Mouse (Mus musculus) R1 (cell line): ENCODE measurements around the gene Znhit2.
A peak's percentile ranks its signal among the peaks of the same experiment; 100 is the strongest.

Experiments used
- DNase-seq: peaks from one replicate; pipeline ENCODE4 v3.0.0-alpha.2; 2018; ENCODE audit warnings: low read depth, low spot score

Znhit2 gene

GRCm38 (mm10) chr19:6046294-6047153 lies 14.5 kb upstream of the Znhit2 start, which contains the start of gene Syvn1:
Syvn1 (plus strand) TSS chr19:6046576.
- DNase-seq, result peak; percentile 98

- DNase-seq, result no peak
These were observed 13.7 kb upstream of the Znhit2 start for GRCm38 (mm10) chr19:6047154-6047898.

- DNase-seq, result no peak
These were observed 13.2 kb upstream of the Znhit2 start for GRCm38 (mm10) chr19:6047899-6048166.

- no peak for DNase-seq
These were observed 12.1 kb upstream of the Znhit2 start for GRCm38 (mm10) chr19:6048681-6049410.

- DNase-seq, result no peak
These were observed 8.5 kb upstream of the Znhit2 start for GRCm38 (mm10) chr19:6052516-6052915.

GRCm38 (mm10) chr19:6054296-6054695 lies 6.7 kb upstream of the Znhit2 start:
- no peak for DNase-seq

- no peak for DNase-seq
These were observed 4.3 kb upstream of the Znhit2 start for GRCm38 (mm10) chr19:6056696-6057095.

GRCm38 (mm10) chr19:6057313-6058096 lies 3.5 kb upstream of the Znhit2 start, which contains the start of the genes Mrpl49 and Fau:
Mrpl49 (minus strand) TSS chr19:6057785.
Fau (plus strand) TSS chr19:6057844.
- peak; percentile 96 for DNase-seq

- peak; percentile 20 for DNase-seq
These were observed 2.5 kb upstream of the Znhit2 start for GRCm38 (mm10) chr19:6058513-6058912.

GRCm38 (mm10) chr19:6058966-6059365 lies 2.0 kb upstream of the Znhit2 start:
- peak; percentile 22 for DNase-seq

GRCm38 (mm10) chr19:6061641-6062302 lies 780 bp downstream of the Znhit2 start:
- DNase-seq, result peak; percentile 68

- no peak for DNase-seq
These were observed 1.4 kb downstream of the Znhit2 start for GRCm38 (mm10) chr19:6062418-6062817.

GRCm38 (mm10) chr19:6063081-6063480 lies 2.1 kb downstream of the Znhit2 start:
- DNase-seq, result no peak

- peak; percentile 19 for DNase-seq
These were observed 5.6 kb downstream of the Znhit2 start for GRCm38 (mm10) chr19:6066571-6066970.

GRCm38 (mm10) chr19:6067011-6067723 lies 6.2 kb downstream of the Znhit2 start:
- DNase-seq, result peak; percentile 94

- DNase-seq, result peak; percentile 96
These were observed 6.9 kb downstream of the Znhit2 start, which contains the start of gene Tm7sf2 for GRCm38 (mm10) chr19:6067724-6068415. Tm7sf2 (minus strand) TSS chr19:6068373.

GRCm38 (mm10) chr19:6068951-6069350 lies 8.0 kb downstream of the Znhit2 start:
- DNase-seq, result no peak

GRCm38 (mm10) chr19:6069851-6070250 lies 8.9 kb downstream of the Znhit2 start:
- DNase-seq, result no peak

- DNase-seq, result peak; percentile 86
These were observed 9.7 kb downstream of the Znhit2 start for GRCm38 (mm10) chr19:6070571-6071250.
